Mouse (Mus musculus): ENCODE data around the gene Parvg.

- no peak for TF ChIP-seq GATA1 (IDR thresholded peaks at IDR 0.05; ENCODE audit: low read depth, low read length)
- TF ChIP-seq MAZ (IDR thresholded peaks at IDR 0.05; ENCODE audit: low read depth, low read length), result no peak
- no peak for TF ChIP-seq MXI1 (IDR thresholded peaks at IDR 0.05; ENCODE audit: low read depth, low read length)
- TF ChIP-seq ZC3H11A (IDR thresholded peaks at IDR 0.05; ENCODE audit: low read depth, low read length), result no peak
- no peak for TF ChIP-seq EP300 (IDR thresholded peaks at IDR 0.05; ENCODE audit: low read depth in 1 of 2, low read length in 2 of 2)
- no peak for TF ChIP-seq POLR2A (IDR thresholded peaks at IDR 0.05; ENCODE audit: control insufficient read depth in 1 of 2, insufficient read depth in 1 of 2, low read depth in 1 of 2, low read length in 2 of 2, poor library complexity in 1 of 2)
- no peak for TF ChIP-seq CHD2 (IDR thresholded peaks at IDR 0.05; ENCODE audit: low read length)
- TF ChIP-seq MYC (IDR thresholded peaks at IDR 0.05; ENCODE audit: low read depth, low read length), result no peak
- TF ChIP-seq RCOR1 (IDR thresholded peaks at IDR 0.05; ENCODE audit: low read depth, low read length), result no peak
These were observed 24.9 kb downstream of the Parvg start for GRCm38 (mm10) chr15:84348769-84349168.

Data from MEL (cell line).